Mouse (Mus musculus): ENCODE measurements around the gene Inpp5f. TPM values are rescaled to one million over a fixed set of nuclear protein-coding genes. Genes with fewer than 3 reads are reported as not detected.

The Inpp5f gene
- polyA plus RNA-seq, 1 experiment from 2014 or later, result 16.7 TPM

GRCm38 (mm10) chr7:128743898-128744297, 132.8 kb downstream of the Inpp5f start:
- H3K27me3 ChIP-seq (ENCODE audit: control insufficient read depth, insufficient read depth, low read length), result no peaks in the 10 kb centered on the region
- ATAC-seq (replicated peaks; ENCODE audit: insufficient number of reproducible peaks, low FRiP score, low TSS enrichment), result no peak
- peaks cover 38% of the 10 kb centered on the region for H3K4me1 ChIP-seq (ENCODE audit: control insufficient read depth, insufficient read depth, low read length)
- H3K4me3 ChIP-seq (ENCODE audit: low read depth, low read length), result peak overlapping the region; percentile 97
- H3K36me3 ChIP-seq (ENCODE audit: control insufficient read depth, insufficient read depth, low read length), result no peaks in the 10 kb centered on the region
- peak overlapping the region; percentile 86 for H3K4me2 ChIP-seq
- WGBS (ENCODE audit: insufficient replicate concordance), result 35% methylated on average over 2 of the region's 2 CpGs
- H3K9ac ChIP-seq (ENCODE audit: low read depth, low read length), result no peak overlapping the region
- no peaks in the 10 kb centered on the region for H3K9me3 ChIP-seq (replicated peaks; ENCODE audit: control insufficient read depth, low read length)
- H3K27ac ChIP-seq (ENCODE audit: low read depth, low read length), result no peak overlapping the region

GRCm38 (mm10) chr7:128744684-128745485, 133.8 kb downstream of the Inpp5f start, which contains the start of gene Sec23ip:
Gene Sec23ip, plus strand, starts transcription at chr7:128744943.
- H3K27me3 ChIP-seq (ENCODE audit: control insufficient read depth, insufficient read depth, low read length), result no peaks in the 10 kb centered on the region
- H3K9ac ChIP-seq (ENCODE audit: low read depth, low read length), result peak within 1 kb of the TSS; percentile 96
- peak within 1 kb of the TSS; percentile 79 for H3K27ac ChIP-seq (ENCODE audit: low read depth, low read length)
- under 1% methylated on average over 55 of the region's 55 CpGs for WGBS (ENCODE audit: insufficient replicate concordance)
- H3K9me3 ChIP-seq (replicated peaks; ENCODE audit: control insufficient read depth, low read length), result no peaks in the 10 kb centered on the region
- H3K4me3 ChIP-seq (ENCODE audit: low read depth, low read length), result peak within 1 kb of the TSS; percentile 97
- ATAC-seq (replicated peaks; ENCODE audit: insufficient number of reproducible peaks, low FRiP score, low TSS enrichment), result peak; percentile 67
- peak within 1 kb of the TSS; percentile 86 for H3K4me2 ChIP-seq
- peaks cover 39% of the 10 kb centered on the region for H3K4me1 ChIP-seq (ENCODE audit: control insufficient read depth, insufficient read depth, low read length)
- H3K36me3 ChIP-seq (ENCODE audit: control insufficient read depth, insufficient read depth, low read length), result peaks cover under 1% of the 10 kb centered on the region; the same call in 1 of the 2 replicates

Other genes with a start within 250 kb of the Inpp5f start
- gene Rgs10, start 192.6 kb upstream of the Inpp5f start, polyA plus RNA-seq (2014; fragmentation: Nextera tagmentation; extraction: Ambion mirVana), result 20.3 and 21.0 TPM in 2 replicates
- 26.0 and 26.6 TPM in 2 replicates for gene Tial1, start 149.6 kb upstream of the Inpp5f start, polyA plus RNA-seq (2014; fragmentation: Nextera tagmentation; extraction: Ambion mirVana)
- 20.6 and 21.1 TPM in 2 replicates for gene Bag3, start 87.7 kb upstream of the Inpp5f start, polyA plus RNA-seq (2014; fragmentation: Nextera tagmentation; extraction: Ambion mirVana)
- 43.1 and 43.5 TPM in 2 replicates for gene Mcmbp, start 129.2 kb downstream of the Inpp5f start, polyA plus RNA-seq (2014; fragmentation: Nextera tagmentation; extraction: Ambion mirVana)
- 36.9 and 39.8 TPM in 2 replicates for gene Sec23ip, start 133.6 kb downstream of the Inpp5f start, polyA plus RNA-seq (2014; fragmentation: Nextera tagmentation; extraction: Ambion mirVana)

Measured in heart, embryonic 11.5 days (tissue).